Mouse (Mus musculus): ENCODE measurements around the gene Esrrg.

DNA sequence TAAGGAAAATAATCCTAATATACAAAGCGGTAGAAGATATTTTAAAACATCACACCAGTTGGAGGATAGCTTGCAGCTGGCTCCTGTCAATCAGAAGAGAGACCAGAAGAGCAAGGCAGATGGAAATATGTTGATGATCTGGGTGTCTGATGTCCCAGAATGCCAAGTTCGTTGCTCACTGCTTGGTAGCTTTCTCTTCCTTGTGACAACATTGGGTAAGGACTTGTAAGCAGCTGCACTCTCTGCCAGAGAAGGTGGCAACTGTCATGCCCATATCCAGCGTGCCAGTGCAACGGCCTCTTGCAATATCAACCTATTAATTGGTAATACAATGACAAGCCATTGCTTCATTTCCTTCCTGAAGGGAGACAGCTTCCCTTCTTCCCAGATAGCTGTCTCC is 296.1 kb downstream of the Esrrg start:
- TF ChIP-seq POLR2A (IDR thresholded peaks at IDR 0.05; ENCODE audit: low read depth, low read length) (no peak), CTCF (IDR thresholded peaks at IDR 0.05; ENCODE audit: extremely low read depth, insufficient read depth, insufficient read length, insufficient replicate concordance) (no peak)
